Mouse (Mus musculus) ES-Bruce4 (cell line): Measurements from ENCODE around the gene Mpi. TPM values are rescaled to one million over a fixed set of nuclear protein-coding genes. Genes with fewer than 3 reads are reported as not detected.

Source experiments
- H3K27ac ChIP-seq: 2 replicates; pipeline ENCODE4 v1.5.1; 2012; ENCODE audit warnings: low read length, inconsistent platforms; ENCODE audit not compliant: insufficient read depth
- H3K27me3 ChIP-seq: 2 replicates; pipeline ENCODE4 v1.6.1; 2012; ENCODE audit warnings: mild to moderate bottlenecking, low read length, inconsistent platforms; ENCODE audit not compliant: control insufficient read depth, poor library complexity, insufficient read depth, severe bottlenecking
- H3K36me3 ChIP-seq: 2 replicates; pipeline ENCODE4 v1.6.1; 2012; ENCODE audit warnings: inconsistent platforms, mild to moderate bottlenecking, low read length, moderate library complexity; ENCODE audit not compliant: control insufficient read depth, poor library complexity, insufficient read depth, severe bottlenecking
- H3K4me1 ChIP-seq: one replicate; pipeline ENCODE4 v1.8.1; 2011; ENCODE audit warnings: low read length; ENCODE audit not compliant: control insufficient read depth, insufficient read depth
- H3K4me3 ChIP-seq: 2 replicates; pipeline ENCODE4 v1.5.1; 2011; ENCODE audit warnings: low read depth, mild to moderate bottlenecking, low read length
- H3K9ac ChIP-seq: 2 replicates; pipeline ENCODE4 v1.6.1; 2012; ENCODE audit warnings: low read depth, mild to moderate bottlenecking, inconsistent platforms; ENCODE audit not compliant: poor library complexity, severe bottlenecking
- H3K9me3 ChIP-seq: replicated peaks from 2 replicates; pipeline ENCODE4 v1.6.1; 2012; ENCODE audit warnings: mild to moderate bottlenecking, low read length, inconsistent platforms; ENCODE audit not compliant: control insufficient read depth, poor library complexity, insufficient read depth, severe bottlenecking
- CTCF ChIP-seq: IDR thresholded peaks from one replicate; pipeline ENCODE4 v1.8.1; 2011; ENCODE audit warnings: low read depth, low read length
- EP300 ChIP-seq: IDR thresholded peaks from 2 replicates; pipeline ENCODE4 v1.6.1; 2011; ENCODE audit warnings: low read depth, low read length; ENCODE audit not compliant: insufficient read depth
- POLR2A ChIP-seq: IDR thresholded peaks from one replicate; pipeline ENCODE4 v1.8.1; 2011; ENCODE audit warnings: low read length; ENCODE audit not compliant: insufficient read depth
- polyA plus RNA-seq: library from polyadenylated mRNA; stranded (reverse); fragments of >200 nt; gene quantifications from 2 replicates; pipeline ENCODE4 v1.2.4, GENCODE M21; 2011; ENCODE audit warnings: low read depth; ENCODE audit not compliant: missing spikeins, insufficient read depth, insufficient read length

The Mpi gene
- polyA plus RNA-seq, 1 experiment: 39.1 TPM

DNA sequence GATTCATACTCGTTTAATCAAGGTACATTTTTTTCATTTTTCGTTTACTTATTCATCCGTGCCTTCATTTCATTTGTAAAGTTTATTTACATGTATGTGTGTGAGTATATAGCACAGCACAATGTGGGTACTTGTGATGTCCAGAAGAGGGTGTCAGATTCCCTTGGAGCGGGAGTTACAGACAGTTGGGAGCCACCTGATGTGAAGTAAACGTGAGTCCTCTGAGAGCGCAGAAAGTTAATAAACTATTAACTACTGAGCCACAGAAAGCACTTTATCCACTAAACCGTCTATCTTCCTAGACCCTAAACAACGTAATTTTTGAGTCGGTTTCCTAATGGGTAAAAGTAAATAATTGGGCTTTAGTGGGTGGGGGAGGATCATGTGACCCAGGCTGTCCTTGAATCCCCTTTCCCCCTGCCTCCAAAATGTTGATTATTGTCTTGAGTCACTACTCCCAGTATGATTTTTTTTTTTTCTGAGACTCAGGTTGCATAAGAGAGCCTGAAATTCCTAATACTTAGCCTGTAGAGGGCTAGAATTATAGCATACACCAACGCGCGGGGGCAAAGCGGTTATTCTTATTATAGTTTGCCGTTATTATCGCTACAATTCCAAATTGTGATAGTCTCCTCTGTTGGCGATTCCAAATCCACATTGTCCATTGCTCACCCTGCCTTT is 32.0 kb downstream of the Mpi start:
- Histone ChIP-seq H3K9me3 (no peaks in the 10 kb centered on the region), H3K9ac (peak overlapping the region; percentile 86), H3K27me3 (no peaks in the 10 kb centered on the region), H3K4me3 (peak overlapping the region; percentile 94), H3K4me1 (peaks cover 3% of the 10 kb centered on the region), H3K36me3 (no peaks in the 10 kb centered on the region), H3K27ac (peak overlapping the region; percentile 59; the same call in 1 of the 2 replicates)
- no peak for TF ChIP-seq EP300
- TF ChIP-seq CTCF: no peak
- no peak for TF ChIP-seq POLR2A

DNA sequence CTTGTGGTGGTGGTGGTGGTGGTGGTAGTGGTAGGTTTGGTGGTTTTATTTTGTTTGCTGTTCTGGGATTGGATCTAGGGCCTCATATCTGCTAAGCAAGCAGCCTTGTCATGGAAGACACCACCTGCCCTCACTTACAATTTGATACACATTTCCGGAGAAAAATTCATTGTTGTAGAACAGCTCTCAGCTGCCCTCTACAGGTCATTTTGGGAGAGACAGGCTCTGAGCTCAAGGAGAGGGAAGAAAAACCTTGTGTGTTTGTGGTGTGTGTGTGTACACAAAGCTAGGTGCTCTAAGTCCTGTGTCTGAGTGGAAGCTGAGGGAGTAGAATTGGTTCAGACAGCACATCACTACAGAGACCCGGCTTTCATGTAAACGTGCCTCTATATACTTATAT is 35.5 kb downstream of the Mpi start:
- no peak overlapping the region for H3K4me3 ChIP-seq
- no peaks in the 10 kb centered on the region for H3K36me3 ChIP-seq
- H3K27me3 ChIP-seq: no peaks in the 10 kb centered on the region
- H3K9me3 ChIP-seq: no peaks in the 10 kb centered on the region
- TF ChIP-seq POLR2A (no peak), CTCF (no peak), EP300 (no peak)
- H3K4me1 ChIP-seq: no peaks in the 10 kb centered on the region
- H3K27ac ChIP-seq: no peak overlapping the region
- no peak overlapping the region for H3K9ac ChIP-seq

DNA sequence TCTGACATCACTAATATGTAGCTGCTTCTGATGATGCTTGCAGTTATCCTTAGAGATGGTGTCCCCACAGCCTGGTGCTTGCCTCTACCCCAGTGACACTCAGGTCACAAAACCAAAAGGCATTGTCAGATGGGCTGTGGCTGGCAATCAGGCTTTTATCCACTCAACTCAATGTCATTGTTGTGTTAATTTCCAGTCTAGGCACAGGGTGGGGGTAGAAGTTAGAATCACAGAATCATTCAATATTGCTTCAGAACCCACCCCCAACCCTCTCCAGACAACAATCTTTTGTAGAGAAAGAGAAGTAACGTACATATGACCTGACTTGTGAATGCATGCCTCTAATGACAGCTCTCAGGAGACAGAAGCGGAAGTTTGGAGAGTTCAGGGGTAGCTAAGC is 42.0 kb downstream of the Mpi start:
- TF ChIP-seq CTCF (no peak), EP300 (no peak), POLR2A (no peak)
- no peaks in the 10 kb centered on the region for H3K36me3 ChIP-seq
- no peak overlapping the region for H3K4me3 ChIP-seq
- no peaks in the 10 kb centered on the region for H3K27me3 ChIP-seq
- peak overlapping the region; percentile 59 for H3K27ac ChIP-seq
- peaks cover 4% of the 10 kb centered on the region for H3K4me1 ChIP-seq
- no peak overlapping the region for H3K9ac ChIP-seq
- no peaks in the 10 kb centered on the region for H3K9me3 ChIP-seq

- peaks cover 10% of the 10 kb centered on the region for H3K4me1 ChIP-seq
- no peaks in the 10 kb centered on the region for H3K9me3 ChIP-seq
- no peaks in the 10 kb centered on the region for H3K36me3 ChIP-seq
- H3K4me3 ChIP-seq: peak overlapping the region; percentile 72
- no peak for TF ChIP-seq POLR2A
- TF ChIP-seq EP300: no peak
- TF ChIP-seq CTCF: no peak
- peak overlapping the region; percentile 26; the same call in 1 of the 2 replicates for H3K9ac ChIP-seq
- H3K27me3 ChIP-seq: no peaks in the 10 kb centered on the region
- no peak overlapping the region for H3K27ac ChIP-seq
These were observed 46.9 kb downstream of the Mpi start for GRCm38 (mm10) chr9:57505700-57506099.

GRCm38 (mm10) chr9:57504891-57505290 is 47.7 kb downstream of the Mpi start:
- peaks cover 7% of the 10 kb centered on the region for H3K4me1 ChIP-seq
- H3K9me3 ChIP-seq: no peaks in the 10 kb centered on the region
- no peaks in the 10 kb centered on the region for H3K27me3 ChIP-seq
- no peak overlapping the region for H3K27ac ChIP-seq
- no peaks in the 10 kb centered on the region for H3K36me3 ChIP-seq
- TF ChIP-seq CTCF (no peak), POLR2A (no peak), EP300 (no peak)
- H3K4me3 ChIP-seq: peak overlapping the region; percentile 72
- peak overlapping the region; percentile 62 for H3K9ac ChIP-seq

DNA sequence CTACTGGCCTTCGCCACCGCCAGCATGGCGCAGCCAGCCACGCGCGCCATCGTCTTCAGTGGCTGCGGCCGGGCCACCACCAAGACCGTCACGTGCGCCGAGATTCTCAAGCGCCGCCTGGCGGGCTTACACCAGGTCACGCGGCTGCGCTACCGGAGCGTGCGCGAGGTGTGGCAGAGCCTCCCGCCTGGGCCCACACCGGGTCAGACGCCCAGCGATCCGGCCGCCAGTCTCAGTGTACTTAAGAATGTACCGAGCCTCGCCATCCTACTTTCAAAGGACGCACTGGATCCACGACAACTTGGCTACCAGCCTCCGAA is 48.2 kb downstream of the Mpi start:
- Histone ChIP-seq H3K4me1 (peaks cover 7% of the 10 kb centered on the region), H3K27me3 (no peaks in the 10 kb centered on the region), H3K4me3 (peak overlapping the region; percentile 72), H3K27ac (no peak overlapping the region), H3K9me3 (no peaks in the 10 kb centered on the region), H3K9ac (peak overlapping the region; percentile 62), H3K36me3 (no peaks in the 10 kb centered on the region)
- TF ChIP-seq CTCF: peak; percentile 7
- TF ChIP-seq EP300: no peak
- no peak for TF ChIP-seq POLR2A
